14 mouse cellular contexts compared by ENCODE assay signal in genomic region chr1:160045971-160046370, GRCm38 (mm10). TPM values are rescaled to one million over a fixed set of nuclear protein-coding genes. Genes with fewer than 3 reads are reported as not detected.
A peak's percentile ranks its signal among the peaks of the same experiment; 100 is the strongest.
DNase-seq lines count a peak whose midpoint lies in the region; ATAC-seq and TF ChIP-seq lines count a peak whose summit lies in the region.
"Had no signal": no experiment of that assay in that cellular context is flagged by ENCODE, and none has a peak within 500 bp of the region (broad histone marks: within the 10 kb centered on the region; RNA-seq: fewer than 3 reads in every experiment).

No protein-coding gene starts in this region.

- in situ Hi-C loops in CH12.LX (cut with MboI; ENCODE audit: low pct_ligation_motif_present, low pct_unique_long_range_greater_than_20kb, low sequenced_read_pairs) = no loop called here

- no peaks in the 10 kb centered on the region for H3K9me3 ChIP-seq in limb, embryonic 15.5 days
- no peaks in the 10 kb centered on the region for H3K9me3 ChIP-seq in limb, embryonic 10.5 days (replicated peaks)
- no peaks in the 10 kb centered on the region for H3K9me3 ChIP-seq in CH12.LX (replicated peaks; ENCODE audit: low read length)
- no peaks in the 10 kb centered on the region for H3K9me3 ChIP-seq in liver, embryonic 15.5 days (replicated peaks)
- H3K9me3 ChIP-seq: neural tube, embryonic 13.5 days had no signal

- ATAC-seq in limb, embryonic 15.5 days (ENCODE audit: insufficient number of reproducible peaks, low FRiP score, low TSS enrichment, low read depth) = no peak
- ATAC-seq in liver, embryonic 15.5 days (ENCODE audit: insufficient read depth) = no peak
- ATAC-seq: midbrain, embryonic 16.5 days had no signal

- TF ChIP-seq RAD21 in CH12.LX (IDR thresholded peaks at IDR 0.05; ENCODE audit: low read depth, low read length) = no peak

- H3K27ac ChIP-seq in limb, embryonic 15.5 days = no peak overlapping the region
- no peak overlapping the region for H3K27ac ChIP-seq in limb, embryonic 10.5 days
- H3K27ac ChIP-seq in CH12.LX (ENCODE audit: insufficient read depth, low read depth) = no peak overlapping the region
- H3K27ac ChIP-seq in liver, embryonic 15.5 days (replicated peaks) = peak overlapping the region; percentile 86
- H3K27ac ChIP-seq: neural tube, embryonic 13.5 days had no signal

- H3K4me3 ChIP-seq in limb, embryonic 15.5 days = no peak overlapping the region
- no peak overlapping the region for H3K4me3 ChIP-seq in limb, embryonic 10.5 days
- peak overlapping the region; percentile 39 to 72 (median 68) for H3K4me3 ChIP-seq in CH12.LX (replicated peaks in 1 of 3; ENCODE audit: low read depth in 2 of 3, low read length in 2 of 3, poor library complexity in 1 of 3)
- peak overlapping the region; percentile 67 for H3K4me3 ChIP-seq in liver, embryonic 15.5 days (replicated peaks)
- H3K4me3 ChIP-seq: neural tube, embryonic 13.5 days had no signal

- dilution Hi-C loops in CH12.LX (cut with MboI; ENCODE audit: extremely low pct_ligation_motif_present, extremely low pct_unique_long_range_greater_than_20kb, low sequenced_read_pairs) = no loop called here

- no peaks in the 10 kb centered on the region for H3K36me3 ChIP-seq in limb, embryonic 15.5 days
- no peaks in the 10 kb centered on the region for H3K36me3 ChIP-seq in limb, embryonic 10.5 days
- H3K36me3 ChIP-seq in CH12.LX (replicated peaks in 1 of 2; ENCODE audit: control insufficient read depth in 1 of 2, insufficient read depth in 1 of 2, low read length in 1 of 2) = peaks cover 0 to 12% of the 10 kb centered on the region in 2 experiments
- H3K36me3 ChIP-seq in liver, embryonic 15.5 days (replicated peaks) = no peaks in the 10 kb centered on the region; the same call in 1 of the 2 replicates
- H3K36me3 ChIP-seq: neural tube, embryonic 13.5 days had no signal

- no peaks in the 10 kb centered on the region for H3K27me3 ChIP-seq in limb, embryonic 15.5 days
- 0 out of 2 replicates have a peak, but pooled peaks cover 5% of the 10 kb centered on the region for H3K27me3 ChIP-seq in limb, embryonic 10.5 days (ENCODE audit: low read depth, poor library complexity, severe bottlenecking)
- no peaks in the 10 kb centered on the region for H3K27me3 ChIP-seq in CH12.LX (replicated peaks)
- no peaks in the 10 kb centered on the region; the same call in 1 of the 2 replicates for H3K27me3 ChIP-seq in liver, embryonic 15.5 days
- H3K27me3 ChIP-seq: neural tube, embryonic 13.5 days had no signal

- 80% methylated on average over 5 of the region's 5 CpGs for WGBS in limb, embryonic 15.5 days
- 88% methylated on average over 5 of the region's 5 CpGs for WGBS in limb, embryonic 10.5 days
- 58% methylated on average over 5 of the region's 5 CpGs for WGBS in liver, embryonic 15.5 days (ENCODE audit: insufficient replicate concordance)

- no peak overlapping the region for H3K9ac ChIP-seq in limb, embryonic 15.5 days
- H3K9ac ChIP-seq in CH12.LX (ENCODE audit: insufficient read depth, low read depth) = peak overlapping the region; percentile 21
- peak overlapping the region; percentile 71 for H3K9ac ChIP-seq in liver, embryonic 15.5 days
- H3K9ac ChIP-seq: neural tube, embryonic 13.5 days had no signal

- peaks cover 21% of the 10 kb centered on the region for H3K79me2 ChIP-seq in CH12.LX (replicated peaks; ENCODE audit: control insufficient read depth, extremely low read depth, insufficient read depth, poor library complexity, severe bottlenecking)

- TF ChIP-seq EP300 in CH12.LX (IDR thresholded peaks at IDR 0.05; ENCODE audit: low read length) = no peak

- H3K4me1 ChIP-seq in limb, embryonic 15.5 days = peaks cover 19% of the 10 kb centered on the region; the same call in 1 of the 2 replicates
- peaks cover 9% of the 10 kb centered on the region; the same call in 1 of the 2 replicates for H3K4me1 ChIP-seq in limb, embryonic 10.5 days
- peaks cover 5 to 53% of the 10 kb centered on the region in 2 experiments for H3K4me1 ChIP-seq in CH12.LX (ENCODE audit: control insufficient read depth in 1 of 2, insufficient read depth in 2 of 2)
- peaks cover 77% of the 10 kb centered on the region for H3K4me1 ChIP-seq in liver, embryonic 15.5 days (replicated peaks)

- H3K4me2 ChIP-seq in limb, embryonic 15.5 days = peak overlapping the region; percentile 14; the same call in 1 of the 2 replicates
- peak overlapping the region; percentile 62 for H3K4me2 ChIP-seq in CH12.LX (ENCODE audit: insufficient read depth, low read depth, poor library complexity, severe bottlenecking)
- H3K4me2 ChIP-seq in liver, embryonic 15.5 days = peak overlapping the region; percentile 83
- H3K4me2 ChIP-seq: neural tube, embryonic 13.5 days had no signal

- TF ChIP-seq POLR2A in CH12.LX (IDR thresholded peaks at IDR 0.05; ENCODE audit: low read depth, low read length) = no peak

- TF ChIP-seq CTCF in CH12.LX (conservative IDR thresholded peaks at IDR 0.05 in 1 of 2, IDR thresholded peaks at IDR 0.05 in 1 of 2; ENCODE audit: low read depth in 2 of 2, low read length in 2 of 2) = no peak

- peak; percentile 81 for DNase-seq in heart, adult 11 months
- DNase-seq in heart, adult 9 months (ENCODE audit: low spot score in 2 of 2) = no peak
- no peak for DNase-seq in limb, embryonic 10.5 days (ENCODE audit: low spot score)
- no peak for DNase-seq in CH12.LX (ENCODE audit: extremely low read depth)
- no peak for DNase-seq in ovary, postnatal 14 days (ENCODE audit: low spot score)
- DNase-seq in adrenal gland, postnatal 4 days (ENCODE audit: low spot score in 2 of 2) = no peak
- DNase-seq: cerebellum, adult 9-10 months; embryo, embryonic 11 days; retina, postnatal 1 day; spleen, adult 18-20 months had no signal

TF ChIP-seq in CH12.LX, 34 proteins besides CTCF, POLR2A, EP300 and RAD21:
- TF ChIP-seq ZKSCAN1 (IDR thresholded peaks at IDR 0.05; ENCODE audit: borderline replicate concordance, low read depth, low read length) (peak; percentile 87), SIN3A (IDR thresholded peaks at IDR 0.05; ENCODE audit: low read length) (no peak; the same call in 1 of the 2 replicates)

RNA-seq across cellular contexts. Expression of gene 4930523C07Rik, which starts 1.8 kb away (rescaled TPM):
- 19.5 and 28.8 TPM in 2 replicates for polyA plus RNA-seq in limb, embryonic 15.5 days (2015; fragmentation: Nextera tagmentation; extraction: Ambion mirVana)
- 1.2 and 2.8 TPM in 2 replicates for polyA plus RNA-seq in limb, embryonic 10.5 days (2016; fragmentation: Nextera tagmentation; extraction: Ambion mirVana)
- total RNA-seq in CH12.LX (2012; rRNA removed) = 13.1 and 16.6 TPM in 2 replicates
- 15.3 and 18.0 TPM in 2 replicates for total RNA-seq in CH12.LX (2014; rRNA removed)
- 24.4 and 28.2 TPM in 2 replicates for polyA plus RNA-seq in CH12.LX (2012; ENCODE audit: insufficient read length, low read depth)
- 24.9 and 25.5 TPM in 2 replicates for polyA plus RNA-seq in liver, embryonic 15.5 days (2015; fragmentation: Nextera tagmentation; extraction: Ambion mirVana)
- 10 to 100 TPM; 11.0 to 15.6 TPM for total RNA-seq in adrenal gland, postnatal 4 days (2021)

Comparison
In these comparisons a context has a peak if more than half of its experiments do, and no peak if none do; other contexts are left out.
1. H3K4me2 ChIP-seq: peak in every context shown above with its lines; median percentile 83 in liver, embryonic 15.5 days; 62 in CH12.LX; 14 in limb, embryonic 15.5 days.
2. H3K4me3 ChIP-seq: peak in CH12.LX (3 of 3) and liver, embryonic 15.5 days (single experiment); none in limb, embryonic 15.5 days (single experiment) and limb, embryonic 10.5 days (single experiment).